Mouse (Mus musculus) stomach, embryonic 14.5 days (tissue): ENCODE measurements around the gene Spr. TPM values are rescaled to one million over a fixed set of nuclear protein-coding genes. Genes with fewer than 3 reads are reported as not detected.

Source experiments
- ATAC-seq: fragments of 200-750 bp; cut with Nextera tagmentation; 2 replicates; pipeline ENCODE4 v1.8.0; 2017; ENCODE audit warnings: low read depth, moderate TSS enrichment; ENCODE audit not compliant: insufficient number of reproducible peaks, insufficient read depth, low FRiP score
- H3K27ac ChIP-seq: fragments of 300-500 bp; sonication (generic); 2 replicates; pipeline ENCODE4 v1.5.1; 2014; ENCODE audit warnings: mild to moderate bottlenecking, low read length, moderate library complexity, mixed read lengths
- H3K27me3 ChIP-seq: fragments of 300-500 bp; sonication (generic); 2 replicates; pipeline ENCODE4 v1.6.1; 2014; ENCODE audit warnings: low read length, control low read depth, mixed read lengths; ENCODE audit not compliant: control insufficient read depth, insufficient read depth
- H3K36me3 ChIP-seq: fragments of 300-500 bp; sonication (generic); 2 replicates; pipeline ENCODE4 v1.6.1; 2014; ENCODE audit warnings: mild to moderate bottlenecking, control low read depth, low read length, moderate library complexity, mixed read lengths; ENCODE audit not compliant: control insufficient read depth, insufficient read depth
- H3K4me1 ChIP-seq: fragments of 300-500 bp; sonication (generic); 2 replicates; pipeline ENCODE4 v1.6.1; 2014; ENCODE audit warnings: low read length, control low read depth, mixed read lengths; ENCODE audit not compliant: control insufficient read depth, insufficient read depth
- H3K4me2 ChIP-seq: fragments of 300-500 bp; sonication (generic); replicated peaks from 2 replicates; pipeline ENCODE4 v1.6.1; 2014; ENCODE audit warnings: low read depth, low read length, control low read depth
- H3K4me3 ChIP-seq: fragments of 300-500 bp; sonication (generic); 2 replicates; pipeline ENCODE4 v1.5.1; 2014; ENCODE audit warnings: low read depth, low read length, control low read depth
- H3K9ac ChIP-seq: fragments of 300-500 bp; sonication (generic); replicated peaks from 2 replicates; pipeline ENCODE4 v1.6.1; 2014; ENCODE audit warnings: low read depth, mild to moderate bottlenecking, control low read depth, low read length, moderate library complexity, mixed read lengths
- H3K9me3 ChIP-seq: fragments of 300-500 bp; sonication (generic); 2 replicates; pipeline ENCODE4 v1.6.1; 2016; ENCODE audit warnings: low read depth, low read length, control low read depth; ENCODE audit not compliant: control insufficient read depth
- WGBS: fragments of 180-500 bp; shearing (Covaris S2); extraction: QIAGEN DNeasy Blood & Tissue Kit; methylation state at CpG from one replicate; pipeline ENCODE4 v1.1.7; 2014; 5-methylcytosine and 5-hydroxymethylcytosine counted together
- polyA plus RNA-seq: library from polyadenylated mRNA; unstranded; fragments of >200 nt; fragmentation: Nextera tagmentation; extraction: Ambion mirVana; gene quantifications from 2 replicates; pipeline ENCODE4 v1.2.1, GENCODE M21; 2014

Gene Spr
- 90.9 and 91.8 TPM in 2 replicates for polyA plus RNA-seq

DNA sequence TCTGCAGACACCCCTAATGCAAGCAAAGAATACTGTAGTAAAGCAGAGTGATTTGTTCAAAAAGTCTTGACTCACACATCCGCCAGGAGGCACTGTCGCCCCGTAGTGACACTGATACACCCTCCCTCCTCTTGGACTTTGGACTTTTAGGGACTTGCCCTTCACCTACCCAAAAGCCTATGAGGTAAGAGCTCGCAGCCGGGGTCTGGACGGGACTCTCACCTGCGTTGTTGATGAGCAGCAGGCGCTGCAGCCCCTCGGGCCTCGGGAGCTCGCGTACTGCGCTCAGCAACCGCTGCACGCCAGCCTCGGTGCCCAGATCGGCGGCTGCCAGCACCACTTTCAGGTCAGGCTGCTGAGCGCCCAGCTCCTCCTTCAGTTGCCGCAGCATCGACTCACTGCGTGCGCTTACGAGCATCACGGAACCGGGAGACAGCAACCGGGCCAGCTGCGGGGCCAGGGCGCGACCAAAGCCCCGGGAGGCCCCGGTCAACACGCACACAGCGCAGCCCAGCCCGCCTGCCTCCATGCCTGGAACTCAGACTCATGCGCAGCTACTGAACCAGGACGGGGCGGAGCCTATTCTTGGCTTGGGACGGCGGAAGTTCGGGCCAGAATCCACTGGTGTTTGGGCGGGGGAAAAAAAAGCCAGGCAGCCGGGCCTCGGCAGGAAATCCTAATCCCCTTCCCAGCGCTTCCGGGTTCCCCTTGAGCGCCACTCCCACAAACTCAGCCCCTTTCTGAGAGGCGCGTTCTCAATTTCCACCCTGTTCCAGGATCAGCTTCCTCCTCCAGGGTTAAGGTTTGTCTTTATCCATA is at the start of gene Spr:
TSS of gene Spr (minus strand) at position 550 of the 819 bp plus-strand sequence.
- Histone ChIP-seq H3K27me3 (no peaks in the 10 kb centered on the region), H3K4me3 (peak within 1 kb of the TSS; percentile 72), H3K36me3 (no peaks in the 10 kb centered on the region; the same call in 1 of the 2 replicates), H3K4me1 (0 out of 2 replicates have a peak, but pooled peaks cover 2% of the 10 kb centered on the region), H3K9me3 (no peaks in the 10 kb centered on the region), H3K9ac (peak within 1 kb of the TSS; percentile 67), H3K27ac (peak within 1 kb of the TSS; percentile 92), H3K4me2 (peak within 1 kb of the TSS; percentile 47)
- peak; percentile 94 for ATAC-seq
- WGBS = under 1% methylated on average over 49 of the region's 49 CpGs

DNA sequence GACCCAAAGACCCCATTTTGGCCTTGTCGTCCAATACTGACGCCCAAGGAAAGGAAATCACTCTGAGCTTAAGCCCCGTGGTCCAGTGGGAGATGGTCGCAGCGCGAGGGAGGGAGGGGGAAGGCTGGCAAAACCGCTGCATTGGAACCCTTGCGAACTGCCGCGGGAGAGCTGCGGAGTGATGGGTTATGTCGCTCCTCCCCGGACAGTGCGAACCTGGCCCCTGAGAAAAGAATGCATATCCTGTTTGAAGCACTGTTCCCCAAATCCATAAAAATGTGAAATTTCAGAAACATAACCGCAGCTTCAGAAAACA is 49.1 kb upstream of the Spr start:
- no peak overlapping the region for H3K4me3 ChIP-seq
- 1% methylated on average over 15 of the region's 15 CpGs for WGBS
- H3K9me3 ChIP-seq = no peaks in the 10 kb centered on the region

DNA sequence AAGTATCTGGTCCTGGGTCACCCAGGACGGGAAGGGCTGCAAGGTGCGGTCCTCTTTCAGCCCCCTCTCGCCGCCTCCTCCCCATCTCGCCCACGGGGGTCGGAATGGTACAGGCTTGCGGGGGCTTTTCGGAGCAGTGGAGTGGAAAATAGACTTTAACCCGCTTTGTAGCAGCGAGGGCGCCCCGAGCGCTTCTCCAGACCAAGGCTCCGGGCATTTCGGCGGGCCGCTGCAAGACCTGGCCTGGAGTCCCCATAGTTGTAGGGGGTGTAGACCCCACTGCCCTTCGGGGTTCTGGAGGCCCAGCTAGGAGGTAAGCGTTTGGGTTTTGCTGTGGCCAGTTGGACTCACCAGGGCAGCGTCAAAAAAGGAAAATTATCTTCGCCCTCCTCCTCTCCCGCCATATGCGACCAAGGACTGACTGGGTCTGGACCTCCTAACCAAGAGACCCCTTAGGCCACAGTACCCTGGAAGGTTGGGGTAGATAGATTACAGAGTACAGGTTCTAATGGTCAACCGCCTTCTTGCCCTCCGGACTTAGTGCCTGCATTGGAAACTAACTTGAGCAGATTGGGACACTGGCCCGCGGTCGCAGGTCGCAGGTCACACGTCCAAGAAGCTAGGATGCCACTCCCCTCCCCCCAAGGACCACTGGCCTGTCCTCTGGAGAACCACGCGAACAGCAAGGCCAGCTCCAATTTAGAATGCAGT is 48.6 kb upstream of the Spr start:
- H3K4me3 ChIP-seq = peak overlapping the region; percentile 24
- 3% methylated on average over 33 of the region's 33 CpGs for WGBS
- H3K9ac ChIP-seq = no peak overlapping the region
- ATAC-seq = no peak
- no peaks in the 10 kb centered on the region for H3K36me3 ChIP-seq
- peaks cover 38% of the 10 kb centered on the region for H3K27me3 ChIP-seq
- no peak overlapping the region for H3K27ac ChIP-seq
- no peaks in the 10 kb centered on the region for H3K9me3 ChIP-seq
- peaks cover 12% of the 10 kb centered on the region for H3K4me1 ChIP-seq
- H3K4me2 ChIP-seq = peak overlapping the region; percentile 30

More for the DNA sequence above, 49.1 kb upstream of the Spr start:
- Histone ChIP-seq H3K27ac (no peak overlapping the region), H3K4me1 (peaks cover 12% of the 10 kb centered on the region), H3K36me3 (no peaks in the 10 kb centered on the region), H3K4me2 (no peak overlapping the region), H3K27me3 (peaks cover 43% of the 10 kb centered on the region), H3K9ac (no peak overlapping the region)
- ATAC-seq = no peak

DNA sequence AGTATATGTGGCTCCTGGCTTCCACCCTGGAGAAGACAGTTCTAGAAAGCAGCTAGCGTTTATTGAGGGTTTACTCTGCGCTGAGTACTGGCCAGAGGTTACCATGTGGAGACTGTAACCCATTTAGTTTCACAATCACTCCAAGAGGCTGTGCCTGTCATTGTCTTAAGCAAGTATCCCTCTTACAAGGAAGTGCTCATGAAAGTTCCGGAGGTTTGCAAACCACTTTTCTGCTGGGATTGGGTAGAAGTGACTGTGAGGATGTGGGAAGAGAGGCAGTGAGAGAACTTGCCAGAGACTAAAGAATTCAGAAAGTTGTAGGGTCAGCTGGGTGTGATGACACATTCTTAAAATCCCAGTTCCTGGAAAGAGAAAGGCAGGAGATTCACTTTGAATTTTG is 46.4 kb upstream of the Spr start:
- no peak for ATAC-seq
- no peak overlapping the region for H3K4me3 ChIP-seq
- no peaks in the 10 kb centered on the region for H3K36me3 ChIP-seq
- peaks cover 26% of the 10 kb centered on the region for H3K27me3 ChIP-seq
- no peak overlapping the region for H3K9ac ChIP-seq
- H3K9me3 ChIP-seq = no peaks in the 10 kb centered on the region
- WGBS = 64% methylated on average over 3 of the region's 3 CpGs
- H3K27ac ChIP-seq = no peak overlapping the region
- peaks cover 12% of the 10 kb centered on the region for H3K4me1 ChIP-seq
- no peak overlapping the region for H3K4me2 ChIP-seq

DNA sequence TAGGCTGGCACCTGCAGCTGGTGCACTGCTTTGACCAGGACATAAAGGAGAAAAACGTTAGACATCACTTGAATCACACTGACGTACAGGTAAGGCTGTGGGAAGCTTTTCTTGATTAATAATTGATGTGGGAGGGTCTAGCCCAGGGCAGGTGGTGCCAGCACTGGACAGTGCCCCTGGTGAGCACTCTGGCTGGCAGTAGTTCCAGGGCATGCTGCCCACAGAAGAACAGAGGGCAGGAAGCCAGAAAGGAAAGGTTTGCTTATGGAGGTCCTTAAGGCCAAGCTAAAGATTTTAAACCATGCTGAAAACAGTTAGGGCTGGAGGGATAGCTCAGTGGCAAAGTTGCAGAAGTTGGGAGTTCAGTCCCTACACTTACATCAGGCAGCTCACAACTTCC is 42.5 kb upstream of the Spr start:
- Histone ChIP-seq H3K27ac (no peak overlapping the region), H3K4me3 (no peak overlapping the region), H3K4me2 (no peak overlapping the region), H3K9ac (no peak overlapping the region), H3K9me3 (no peaks in the 10 kb centered on the region), H3K27me3 (peaks cover 7% of the 10 kb centered on the region), H3K4me1 (no peaks in the 10 kb centered on the region), H3K36me3 (no peaks in the 10 kb centered on the region)
- no peak for ATAC-seq
- WGBS = 62% methylated on average over 2 of the region's 2 CpGs

DNA sequence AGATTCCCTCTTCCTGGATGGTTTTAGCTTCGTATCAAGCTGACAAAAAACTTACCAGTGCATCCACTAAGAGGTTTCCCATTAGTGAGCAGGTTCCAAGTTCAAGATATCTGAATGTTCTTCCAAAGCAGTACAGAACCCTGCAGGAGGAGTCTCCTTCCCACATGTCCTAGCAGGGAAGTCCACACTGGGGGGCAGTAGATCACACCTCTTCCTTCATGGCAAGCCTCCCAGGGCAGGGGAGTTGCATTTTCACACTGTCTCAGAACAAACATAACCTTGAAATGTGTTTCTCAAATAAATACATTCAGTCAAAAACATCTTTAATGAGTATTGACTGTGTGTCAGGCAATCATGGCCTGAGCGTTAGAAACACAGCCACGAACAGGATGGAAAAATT is 42.0 kb upstream of the Spr start:
- Histone ChIP-seq H3K36me3 (no peaks in the 10 kb centered on the region), H3K4me1 (no peaks in the 10 kb centered on the region), H3K4me2 (no peak overlapping the region), H3K27ac (no peak overlapping the region), H3K9ac (no peak overlapping the region), H3K27me3 (peaks cover 6% of the 10 kb centered on the region), H3K4me3 (no peak overlapping the region), H3K9me3 (no peaks in the 10 kb centered on the region)
- 66% methylated on average over 3 of the region's 3 CpGs for WGBS
- no peak for ATAC-seq

DNA sequence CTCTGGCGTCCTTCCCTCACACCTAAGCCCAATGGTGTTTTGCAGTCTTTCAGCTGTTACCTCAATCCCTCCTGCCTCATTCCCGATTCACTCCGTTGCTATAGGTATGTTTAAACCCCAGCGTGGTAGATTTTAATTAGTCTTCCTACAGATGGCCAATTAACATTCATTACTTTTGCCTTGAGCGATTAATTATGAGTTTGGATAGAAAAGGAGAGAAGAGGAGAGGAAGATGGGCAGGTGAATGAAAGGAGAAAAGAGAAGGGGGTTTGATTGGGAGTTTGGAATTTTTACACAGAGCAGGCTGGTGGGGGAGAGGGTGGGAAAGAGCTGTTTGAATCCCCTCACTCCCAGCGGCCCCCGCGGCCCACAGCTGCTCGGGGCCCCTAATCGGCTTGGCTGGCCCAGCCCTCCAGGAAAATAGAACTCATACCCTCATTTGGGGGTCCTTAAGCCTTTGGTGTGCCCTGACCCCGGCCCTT is 27.9 kb upstream of the Spr start:
- no peaks in the 10 kb centered on the region for H3K4me1 ChIP-seq
- H3K36me3 ChIP-seq = no peaks in the 10 kb centered on the region
- H3K27ac ChIP-seq = no peak overlapping the region
- H3K4me3 ChIP-seq = no peak overlapping the region
- no peak for ATAC-seq
- no peak overlapping the region for H3K4me2 ChIP-seq
- 55% methylated on average over 11 of the region's 11 CpGs for WGBS
- H3K9me3 ChIP-seq = no peaks in the 10 kb centered on the region
- H3K27me3 ChIP-seq = no peaks in the 10 kb centered on the region
- no peak overlapping the region for H3K9ac ChIP-seq

DNA sequence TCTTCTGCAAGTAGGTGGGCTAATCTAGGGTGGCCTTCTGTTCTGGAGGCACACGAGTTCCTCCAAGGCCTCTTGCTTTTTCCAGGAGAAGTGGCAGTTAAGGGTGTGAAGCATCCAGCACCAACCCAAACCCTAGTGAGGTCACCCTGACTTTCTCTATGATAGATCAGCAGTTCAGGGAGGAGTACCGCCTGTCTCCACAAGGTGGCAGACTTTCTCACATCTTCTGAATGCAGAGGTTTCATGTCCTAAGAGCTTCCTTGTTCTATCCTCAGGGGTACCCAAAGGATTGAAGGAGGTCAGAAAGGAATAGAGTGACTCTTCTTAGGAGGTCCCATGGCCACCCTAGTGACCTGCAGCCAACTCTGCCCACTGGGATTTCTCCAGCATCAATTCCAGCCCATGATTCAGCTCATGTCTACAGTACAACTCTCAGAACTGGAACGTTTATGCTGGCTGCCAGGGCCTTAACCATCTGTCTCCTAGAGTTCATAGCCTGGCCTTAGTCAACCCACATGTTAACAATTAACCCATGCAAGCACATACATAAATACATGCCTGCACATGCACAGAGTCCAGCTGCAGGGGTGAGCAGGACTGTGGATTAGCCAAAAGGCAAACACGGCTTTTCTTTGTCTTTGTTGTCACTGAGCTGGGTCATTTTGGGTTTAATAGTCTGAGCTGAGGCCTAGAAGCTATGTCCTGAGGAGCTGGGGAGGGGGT is 22.8 kb upstream of the Spr start:
- Histone ChIP-seq H3K9ac (no peak overlapping the region), H3K27me3 (no peaks in the 10 kb centered on the region), H3K4me3 (no peak overlapping the region), H3K4me2 (no peak overlapping the region), H3K9me3 (no peaks in the 10 kb centered on the region), H3K36me3 (no peaks in the 10 kb centered on the region), H3K27ac (no peak overlapping the region), H3K4me1 (no peaks in the 10 kb centered on the region)
- WGBS = 29% methylated on average over 4 of the region's 4 CpGs
- ATAC-seq = no peak
